Mouse (Mus musculus) liver, embryonic 11.5 days (tissue): Measurements from ENCODE around the gene Noa1. TPM values are rescaled to one million over a fixed set of nuclear protein-coding genes. Genes with fewer than 3 reads are reported as not detected.

ENCODE experiments used
- ATAC-seq: fragments of 200-750 bp; cut with Nextera tagmentation; replicated peaks from 2 replicates; pipeline ENCODE4 v1.8.0; 2017; ENCODE audit warnings: moderate number of reproducible peaks, mild to moderate bottlenecking, moderate TSS enrichment, moderate library complexity; ENCODE audit not compliant: low FRiP score
- DNase-seq: peaks from one replicate; pipeline ENCODE4 v3.0.0-alpha.2; 2017; ENCODE audit warnings: low spot score
- H3K27ac ChIP-seq: fragments of 300-500 bp; sonication (generic); 2 replicates; pipeline ENCODE4 v1.5.1; 2014; ENCODE audit warnings: mild to moderate bottlenecking, low read depth, low read length, control low read depth
- H3K27me3 ChIP-seq: fragments of 300-500 bp; sonication (generic); replicated peaks from 2 replicates; pipeline ENCODE4 v1.6.1; 2014; ENCODE audit warnings: low read length, mixed read lengths; ENCODE audit not compliant: control insufficient read depth, insufficient read depth
- H3K36me3 ChIP-seq: fragments of 300-500 bp; sonication (generic); 2 replicates; pipeline ENCODE4 v1.6.1; 2014; ENCODE audit warnings: mild to moderate bottlenecking, low read length, moderate library complexity, mixed read lengths; ENCODE audit not compliant: control insufficient read depth, insufficient read depth
- H3K4me1 ChIP-seq: fragments of 300-500 bp; sonication (generic); replicated peaks from 2 replicates; pipeline ENCODE4 v1.6.1; 2014; ENCODE audit warnings: low read length, mixed read lengths; ENCODE audit not compliant: control insufficient read depth, insufficient read depth
- H3K4me2 ChIP-seq: fragments of 300-500 bp; sonication (generic); 2 replicates; pipeline ENCODE4 v1.6.1; 2014; ENCODE audit warnings: mild to moderate bottlenecking, control low read depth, moderate library complexity
- H3K4me3 ChIP-seq: fragments of 300-500 bp; sonication (generic); 2 replicates; pipeline ENCODE4 v1.5.1; 2014; ENCODE audit warnings: low read depth, low read length, control low read depth
- H3K9ac ChIP-seq: fragments of 300-500 bp; sonication (generic); 2 replicates; pipeline ENCODE4 v1.6.1; 2014; ENCODE audit warnings: low read depth, low read length, control low read depth
- H3K9me3 ChIP-seq: fragments of 300-500 bp; sonication (generic); 2 replicates; pipeline ENCODE4 v1.6.1; 2016; ENCODE audit warnings: low read length, inconsistent platforms, mixed read lengths; ENCODE audit not compliant: control insufficient read depth
- WGBS: fragments of 180-500 bp; shearing (Covaris S2); extraction: QIAGEN DNeasy Blood & Tissue Kit; methylation state at CpG from one replicate; pipeline ENCODE4 v1.1.7; 2014; 5-methylcytosine and 5-hydroxymethylcytosine counted together
- polyA plus RNA-seq: library from polyadenylated mRNA; unstranded; fragments of >200 nt; fragmentation: Nextera tagmentation; extraction: Ambion mirVana; gene quantifications from 2 replicates; pipeline ENCODE4 v1.2.1, GENCODE M21; 2014

Gene Noa1
- polyA plus RNA-seq, 1 experiment from 2014 or later: 57.7 TPM

DNA sequence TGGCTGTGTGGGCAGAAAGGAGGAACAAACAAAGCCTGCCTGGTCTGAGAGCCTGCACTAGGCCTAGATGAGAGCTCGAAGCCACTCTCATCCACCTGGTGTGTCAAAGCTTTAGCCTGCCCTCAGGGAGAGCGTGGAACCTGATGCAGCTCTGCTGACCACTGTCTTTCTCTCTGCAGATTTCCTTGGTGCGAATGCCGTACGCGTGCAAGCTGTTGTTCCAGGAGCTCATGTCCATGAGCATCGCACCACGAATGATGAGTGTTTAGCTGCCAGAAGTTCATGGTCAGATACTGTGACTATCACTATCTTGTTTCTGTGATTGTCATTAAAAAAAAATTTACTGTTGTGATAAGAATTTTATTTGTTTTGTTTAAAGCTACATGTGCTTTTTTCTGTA lies 39.0 kb upstream of the Noa1 start:
- H3K4me2 ChIP-seq: no peak overlapping the region
- H3K9me3 ChIP-seq: no peaks in the 10 kb centered on the region
- H3K27me3 ChIP-seq: no peaks in the 10 kb centered on the region

DNA sequence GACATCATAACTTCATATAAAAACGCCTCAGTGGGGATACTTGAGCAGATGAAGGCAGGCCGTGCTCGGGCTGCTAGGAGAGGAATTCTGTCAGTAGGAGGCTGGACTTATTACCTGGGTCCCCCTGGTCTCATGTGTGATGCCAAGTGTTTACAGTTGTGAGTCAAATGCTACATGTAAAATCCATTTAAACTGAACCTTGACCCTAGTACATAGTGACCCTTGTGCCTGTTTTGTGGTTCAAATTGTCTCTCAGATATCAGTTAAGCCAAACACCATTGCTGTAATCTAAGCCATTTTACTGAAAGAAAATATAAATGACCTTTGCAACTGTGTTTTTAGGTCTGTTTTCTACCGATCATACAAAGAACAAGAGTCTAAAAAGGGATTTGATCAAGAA lies 30.1 kb upstream of the Noa1 start:
- Histone ChIP-seq H3K9me3 (no peaks in the 10 kb centered on the region), H3K27me3 (no peaks in the 10 kb centered on the region), H3K27ac (no peak overlapping the region), H3K9ac (no peak overlapping the region), H3K36me3 (peaks cover 48% of the 10 kb centered on the region), H3K4me1 (no peaks in the 10 kb centered on the region), H3K4me3 (no peak overlapping the region), H3K4me2 (no peak overlapping the region)
- DNase-seq (no peak), ATAC-seq (no peak)
- 83% methylated on average over 4 of the region's 4 CpGs for WGBS

More for the DNA sequence above, 39.0 kb upstream of the Noa1 start:
- H3K36me3 ChIP-seq: peaks cover 46% of the 10 kb centered on the region
- no peak for ATAC-seq
- 94% methylated on average over 8 of the region's 8 CpGs for WGBS
- no peak for DNase-seq
- H3K9ac ChIP-seq: no peak overlapping the region
- H3K4me1 ChIP-seq: no peaks in the 10 kb centered on the region
- H3K27ac ChIP-seq: no peak overlapping the region
- no peak overlapping the region for H3K4me3 ChIP-seq

DNA sequence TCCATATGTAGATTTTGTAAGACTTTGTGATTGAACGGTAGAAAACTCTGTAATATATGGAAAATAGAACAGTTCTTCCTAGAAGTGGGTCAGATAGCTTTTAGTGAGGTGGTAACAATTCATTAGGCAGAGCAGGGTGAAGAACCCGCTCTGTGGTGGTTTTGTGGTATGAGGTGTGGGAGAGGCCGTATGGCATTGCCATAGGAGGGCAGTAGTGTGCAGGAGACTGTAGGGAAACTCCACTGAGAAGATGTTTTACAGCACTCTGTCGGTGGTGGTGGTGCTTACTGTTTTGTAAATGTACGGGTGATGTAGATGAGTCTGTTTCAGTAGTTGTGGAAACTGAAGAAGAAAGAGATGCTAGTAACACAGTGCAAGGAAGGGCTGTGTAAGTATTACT lies 20.3 kb upstream of the Noa1 start:
- no peaks in the 10 kb centered on the region for H3K27me3 ChIP-seq
- H3K4me2 ChIP-seq: no peak overlapping the region
- no peak overlapping the region for H3K9ac ChIP-seq
- no peaks in the 10 kb centered on the region for H3K9me3 ChIP-seq
- H3K27ac ChIP-seq: no peak overlapping the region
- H3K36me3 ChIP-seq: peaks cover 30% of the 10 kb centered on the region
- H3K4me3 ChIP-seq: no peak overlapping the region
- WGBS: 88% methylated on average over 5 of the region's 5 CpGs
- H3K4me1 ChIP-seq: no peaks in the 10 kb centered on the region
- DNase-seq (no peak), ATAC-seq (no peak)

DNA sequence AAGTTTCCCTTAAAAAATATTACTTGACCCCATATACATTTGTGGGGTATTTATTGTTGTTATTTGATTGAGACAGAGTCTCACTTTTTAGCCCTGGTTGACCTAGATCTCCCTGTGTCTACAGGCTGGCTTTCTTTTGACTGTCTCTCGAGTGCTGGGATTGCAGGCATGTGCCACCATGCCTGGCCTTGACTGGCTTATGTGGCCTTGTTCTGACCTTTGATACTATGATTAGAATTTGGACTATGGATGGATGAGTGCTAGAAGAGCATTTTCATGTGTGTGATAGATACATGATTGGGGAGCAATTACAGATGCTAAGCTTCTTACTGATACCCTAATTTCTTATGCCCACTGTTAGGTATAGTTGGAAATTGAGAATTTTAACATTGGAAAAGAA lies 15.1 kb upstream of the Noa1 start:
- WGBS: 85% methylated on average over 1 of the region's 1 CpGs
- H3K36me3 ChIP-seq: peaks cover 45% of the 10 kb centered on the region
- H3K9me3 ChIP-seq: no peaks in the 10 kb centered on the region
- H3K4me3 ChIP-seq: no peak overlapping the region
- no peak overlapping the region for H3K4me2 ChIP-seq
- no peak for ATAC-seq
- no peaks in the 10 kb centered on the region for H3K27me3 ChIP-seq
- no peak overlapping the region for H3K9ac ChIP-seq
- no peaks in the 10 kb centered on the region for H3K4me1 ChIP-seq
- H3K27ac ChIP-seq: no peak overlapping the region
- DNase-seq: no peak

DNA sequence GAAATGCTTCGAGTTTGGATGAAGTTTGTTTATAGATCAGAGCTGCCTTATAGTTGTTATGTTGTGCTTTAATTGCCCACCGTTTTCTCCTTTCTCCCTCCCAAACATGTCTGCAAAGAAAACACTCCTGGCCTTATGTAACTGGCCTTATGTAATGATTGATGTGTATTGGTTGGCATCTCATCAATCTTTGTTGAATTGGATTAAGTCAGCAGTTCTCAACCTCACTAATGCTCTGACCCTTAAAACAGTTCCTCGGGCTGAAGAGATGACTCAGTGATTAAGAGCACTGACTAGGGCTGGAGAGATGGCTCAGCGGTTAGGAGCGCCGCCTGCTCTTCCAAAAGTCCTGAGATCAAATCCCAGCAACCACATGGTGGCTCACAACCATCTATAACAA lies 5.1 kb upstream of the Noa1 start:
- DNase-seq: no peak
- ATAC-seq: no peak
- 87% methylated on average over 6 of the region's 6 CpGs for WGBS
- H3K27ac ChIP-seq: no peak overlapping the region
- H3K4me2 ChIP-seq: no peak overlapping the region
- H3K27me3 ChIP-seq: no peaks in the 10 kb centered on the region
- H3K4me1 ChIP-seq: peaks cover 5% of the 10 kb centered on the region; the same call in 1 of the 2 replicates
- no peak overlapping the region for H3K9ac ChIP-seq
- no peaks in the 10 kb centered on the region for H3K9me3 ChIP-seq
- peaks cover 21% of the 10 kb centered on the region for H3K36me3 ChIP-seq
- no peak overlapping the region for H3K4me3 ChIP-seq

DNA sequence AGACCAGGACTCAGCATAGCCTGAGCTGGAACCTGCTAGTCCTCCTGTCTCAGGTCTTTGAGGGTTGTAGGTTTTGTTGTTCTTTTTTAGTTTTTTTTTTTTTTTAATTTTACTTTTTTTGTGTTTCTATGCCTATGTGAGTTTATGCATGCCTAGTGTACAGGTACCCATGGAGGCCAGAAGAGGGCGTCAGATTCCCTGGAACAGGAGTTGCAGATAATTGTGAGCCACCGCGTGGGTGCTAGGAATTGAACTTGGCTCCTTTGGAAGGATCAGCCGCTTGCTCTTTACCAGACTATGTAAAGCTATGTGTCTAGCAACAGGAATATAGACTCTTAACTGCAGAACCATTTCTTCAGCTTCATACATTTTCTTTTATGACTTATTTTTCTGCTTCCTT lies 4.3 kb upstream of the Noa1 start:
- 90% methylated on average over 4 of the region's 4 CpGs for whole genome bisulfite sequencing
- Histone ChIP-seq H3K27me3 (no peaks in the 10 kb centered on the region), H3K9ac (no peak overlapping the region), H3K36me3 (peaks cover 20% of the 10 kb centered on the region), H3K4me2 (no peak overlapping the region), H3K9me3 (no peaks in the 10 kb centered on the region), H3K27ac (no peak overlapping the region), H3K4me1 (peaks cover 5% of the 10 kb centered on the region; the same call in 1 of the 2 replicates), H3K4me3 (no peak overlapping the region)
- DNase-seq: no peak
- no peak for ATAC-seq

DNA sequence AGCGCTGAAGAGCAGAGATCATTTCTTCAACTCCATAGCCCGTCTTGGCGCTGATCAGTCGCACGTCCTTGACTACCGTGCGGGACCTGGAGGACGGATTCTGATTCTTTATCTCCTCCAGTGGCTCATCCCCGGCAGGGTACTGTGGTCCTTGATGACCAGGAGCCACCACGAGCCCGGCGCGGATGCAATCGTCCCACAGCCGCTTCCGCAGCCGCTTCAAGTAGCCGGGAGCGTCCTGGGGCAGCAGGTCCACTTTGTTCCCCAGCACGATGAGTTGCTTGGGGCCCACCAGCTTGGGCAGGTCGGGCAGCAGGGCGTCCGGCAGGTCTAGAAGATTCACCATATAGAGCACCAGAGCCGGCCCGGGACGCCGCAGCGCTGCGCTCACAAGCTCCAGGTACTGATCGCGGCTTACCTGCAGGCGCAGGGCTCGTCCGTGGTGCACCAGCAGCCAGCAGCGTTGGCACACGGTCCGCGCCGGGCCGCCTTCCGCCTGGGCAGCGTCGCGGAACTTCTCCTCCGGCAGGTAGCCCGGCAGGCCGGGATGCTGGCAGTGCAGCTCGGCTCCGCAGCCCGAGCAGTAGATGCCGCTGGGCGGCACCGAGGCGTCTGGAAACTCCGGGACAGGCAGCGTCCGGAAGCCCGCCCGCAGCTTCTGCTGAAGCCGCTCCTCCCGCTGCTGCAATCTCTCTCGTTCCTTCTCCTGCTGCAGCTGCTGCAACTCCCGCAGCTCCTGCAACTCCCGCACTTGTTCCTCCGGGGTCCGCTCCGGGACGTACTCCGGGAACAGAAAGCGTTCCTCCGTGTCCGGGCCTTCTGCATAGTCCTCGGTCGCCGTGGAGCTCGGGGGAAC lies 605 bp downstream of the Noa1 start:
- Histone ChIP-seq H3K27ac (no peak overlapping the region; the same call in 1 of the 2 replicates), H3K9ac (peak overlapping the region; percentile 91), H3K9me3 (no peaks in the 10 kb centered on the region), H3K36me3 (peaks cover 20% of the 10 kb centered on the region), H3K4me3 (peak overlapping the region; percentile 96), H3K27me3 (no peaks in the 10 kb centered on the region), H3K4me2 (peak overlapping the region; percentile 98), H3K4me1 (peaks cover 13% of the 10 kb centered on the region)
- under 1% methylated on average over 66 of the region's 76 CpGs for WGBS
- peak; percentile 72 for DNase-seq
- peak; percentile 16 for ATAC-seq

DNA sequence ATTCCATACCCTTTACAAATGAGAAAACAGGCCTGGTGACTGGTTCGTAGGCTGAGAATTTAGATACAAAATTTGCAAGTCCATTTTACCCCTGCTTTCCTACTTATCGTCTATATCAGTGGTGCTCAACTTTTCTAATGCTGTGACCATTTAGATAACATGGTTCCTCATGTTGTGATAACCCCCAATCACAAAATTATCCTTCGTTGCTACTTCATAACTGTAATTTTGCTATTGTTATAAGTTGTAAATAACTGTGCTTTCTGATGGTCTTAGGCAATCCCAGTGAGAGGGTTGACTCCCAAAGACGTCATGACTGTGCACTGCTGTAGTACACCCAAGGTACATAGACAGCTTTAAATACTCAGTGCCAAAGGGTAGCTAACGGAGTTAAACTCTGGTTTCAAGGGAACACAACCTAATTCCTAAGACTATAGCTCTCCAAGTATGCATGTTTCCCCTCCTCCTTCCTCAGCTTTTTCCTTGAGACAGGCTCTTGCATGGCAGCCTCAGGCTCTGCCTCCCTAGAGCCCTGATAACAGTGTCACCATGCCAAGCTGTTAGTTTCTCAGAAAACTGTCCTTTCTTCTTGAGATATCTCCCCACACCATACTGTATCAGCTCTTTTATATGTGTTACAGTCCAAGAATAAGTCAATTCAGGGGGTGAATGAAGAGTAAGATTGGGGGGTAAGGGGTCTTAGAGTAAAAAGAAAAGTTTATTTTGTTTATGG lies 1.9 kb downstream of the Noa1 start:
- DNase-seq (no peak), ATAC-seq (no peak)
- H3K4me1 ChIP-seq: peaks cover 13% of the 10 kb centered on the region
- H3K9me3 ChIP-seq: no peaks in the 10 kb centered on the region
- H3K4me2 ChIP-seq: peak overlapping the region; percentile 98
- 66% methylated on average over 5 of the region's 5 CpGs for WGBS
- peak overlapping the region; percentile 96 for H3K4me3 ChIP-seq
- no peak overlapping the region for H3K27ac ChIP-seq
- peaks cover 14% of the 10 kb centered on the region; the same call in 1 of the 2 replicates for H3K36me3 ChIP-seq
- H3K9ac ChIP-seq: no peak overlapping the region; the same call in 1 of the 2 replicates
- H3K27me3 ChIP-seq: no peaks in the 10 kb centered on the region
